Mouse (Mus musculus) gastrocnemius, postnatal 14 days (tissue): ENCODE measurements at regions not wholly inside any gene's neighbourhood (a gene's known extent, or its start where the extent isn't known, plus 50 kb on each side); places are given as distances from the start of the nearest gene placed in this dataset.

ENCODE experiments used
- DNase-seq: peaks from one replicate; pipeline ENCODE4 v3.0.0; 2021; ENCODE audit warnings: mixed read lengths
- intact Hi-C: fragments of 180-260 bp; cut with DNase I; formaldehyde crosslinking; loops from one replicate; pipeline ENCODE4 v1.15.1; 2025; ENCODE audit warnings: low total_unique reads

GRCm38 (mm10) chr12:29177145-29177544 is 351.0 kb upstream of the Myt1l start:
- intact Hi-C loops, result no loop called here
- no peak for DNase-seq

- intact Hi-C loops, result no loop called here
These were observed 349.9 kb upstream of the Myt1l start for GRCm38 (mm10) chr12:29178168-29178895.

GRCm38 (mm10) chr12:29179405-29179804 is 348.8 kb upstream of the Myt1l start:
- no peak for DNase-seq
- intact Hi-C loops, result no loop called here

More at GRCm38 (mm10) chr12:29178168-29178895, 349.9 kb upstream of the Myt1l start:
- no peak for DNase-seq

GRCm38 (mm10) chr12:29180576-29180975 is 347.6 kb upstream of the Myt1l start:
- intact Hi-C loops, result no loop called here

GRCm38 (mm10) chr12:29187619-29188018 is 340.6 kb upstream of the Myt1l start:
- intact Hi-C loops, result loop anchor here (5.0 kb wide), 1 partner anchor 795 kb away; no protein-coding TSS in a partner anchor
- no peak for DNase-seq

More at GRCm38 (mm10) chr12:29180576-29180975, 347.6 kb upstream of the Myt1l start:
- no peak for DNase-seq

GRCm38 (mm10) chr12:29192391-29192790 is 335.8 kb upstream of the Myt1l start:
- intact Hi-C loops, result no loop called here
- no peak for DNase-seq

GRCm38 (mm10) chr12:29211946-29212345 is 316.2 kb upstream of the Myt1l start:
- intact Hi-C loops, result no loop called here
- DNase-seq, result no peak

GRCm38 (mm10) chr12:29213625-29214024 is 314.6 kb upstream of the Myt1l start:
- intact Hi-C loops, result no loop called here
- DNase-seq, result no peak

- intact Hi-C loops, result no loop called here
These were observed 306.1 kb upstream of the Myt1l start for GRCm38 (mm10) chr12:29222099-29222498.

GRCm38 (mm10) chr12:29226001-29226400 is 302.2 kb upstream of the Myt1l start:
- intact Hi-C loops, result no loop called here
- no peak for DNase-seq

More at GRCm38 (mm10) chr12:29222099-29222498, 306.1 kb upstream of the Myt1l start:
- no peak for DNase-seq

- intact Hi-C loops, result no loop called here
These were observed 295.4 kb upstream of the Myt1l start for GRCm38 (mm10) chr12:29232492-29233447.

GRCm38 (mm10) chr12:29236496-29236895 is 291.7 kb upstream of the Myt1l start:
- DNase-seq, result no peak
- intact Hi-C loops, result no loop called here

More at GRCm38 (mm10) chr12:29232492-29233447, 295.4 kb upstream of the Myt1l start:
- DNase-seq, result no peak

GRCm38 (mm10) chr12:29237516-29237915 is 290.7 kb upstream of the Myt1l start:
- DNase-seq, result no peak
- intact Hi-C loops, result no loop called here

- DNase-seq, result no peak
- intact Hi-C loops, result no loop called here
These were observed 288.7 kb upstream of the Myt1l start for GRCm38 (mm10) chr12:29239482-29239881.

GRCm38 (mm10) chr12:29239975-29240374 is 288.2 kb upstream of the Myt1l start:
- intact Hi-C loops, result no loop called here
- DNase-seq, result peak; percentile 57

- no peak for DNase-seq
- intact Hi-C loops, result no loop called here
These were observed 285.1 kb upstream of the Myt1l start for GRCm38 (mm10) chr12:29243087-29243486.

- no peak for DNase-seq
- intact Hi-C loops, result no loop called here
These were observed 282.1 kb upstream of the Myt1l start for GRCm38 (mm10) chr12:29246041-29246440.

GRCm38 (mm10) chr12:29247356-29247755 is 280.8 kb upstream of the Myt1l start:
- DNase-seq, result peak; percentile 15
- intact Hi-C loops, result no loop called here

- DNase-seq, result no peak
- intact Hi-C loops, result no loop called here
These were observed 279.7 kb upstream of the Myt1l start for GRCm38 (mm10) chr12:29248459-29248858.

GRCm38 (mm10) chr12:29256103-29256502 is 272.1 kb upstream of the Myt1l start:
- DNase-seq, result no peak
- intact Hi-C loops, result no loop called here
